Mouse (Mus musculus) 3134 (cell line): ENCODE results near the gene Cd3e.
"Not testable (repeated sequence)": the region's sequence is repeated elsewhere in the genome, so short reads cannot be mapped to it uniquely, and the experiment has no call there.

Experiments used
- DNase-seq: peaks from one replicate; pipeline ENCODE4 v3.0.0-alpha.2; 2011; ENCODE audit warnings: low spot score; ENCODE audit not compliant: insufficient read length; ENCODE audit errors: extremely low read depth

The Cd3e gene

DNA sequence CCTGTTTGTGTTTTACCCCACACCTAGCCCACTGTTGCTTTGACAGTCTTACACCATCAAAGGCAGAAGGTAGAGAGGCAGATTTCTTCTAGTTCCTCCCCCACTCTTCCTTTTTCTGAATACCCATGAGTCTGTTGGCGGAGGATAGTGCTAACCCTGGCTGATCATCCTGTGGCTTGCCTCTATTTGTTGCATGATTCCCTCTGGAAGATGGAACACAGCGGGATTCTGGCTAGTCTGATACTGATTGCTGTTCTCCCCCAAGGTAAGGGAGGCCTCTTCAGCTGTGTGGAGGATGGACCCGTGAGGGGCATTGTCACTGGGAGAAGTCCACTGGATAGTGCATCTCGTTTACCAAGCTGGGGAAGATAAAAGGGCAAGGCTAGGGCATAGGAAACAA, 27.8 kb downstream of the Cd3e start, which contains the start of gene Cd3d:
Gene Cd3d, plus strand, starts transcription at position 111 of the 400 bp plus-strand sequence.
- DNase-seq, result no peak

DNA sequence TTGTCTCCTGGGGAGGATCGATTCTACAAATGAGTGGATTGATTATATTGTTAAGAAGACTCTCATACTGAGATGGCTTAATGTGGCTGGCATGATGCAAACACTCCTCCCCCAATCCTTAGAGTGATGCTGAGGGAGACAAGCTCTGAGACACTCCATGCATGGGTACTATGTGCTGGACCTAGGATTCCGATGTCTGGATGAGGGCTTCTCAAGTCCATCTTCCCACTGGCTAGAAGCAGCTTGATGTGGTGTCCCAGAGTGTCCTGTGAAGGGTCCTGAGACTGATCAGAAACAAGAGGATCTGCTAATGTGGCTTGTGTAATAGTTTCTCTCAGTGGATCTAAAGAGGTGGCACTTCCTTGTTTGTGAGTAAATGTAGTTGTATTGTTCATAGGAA, 28.3 kb downstream of the Cd3e start:
- DNase-seq, result no peak

DNA sequence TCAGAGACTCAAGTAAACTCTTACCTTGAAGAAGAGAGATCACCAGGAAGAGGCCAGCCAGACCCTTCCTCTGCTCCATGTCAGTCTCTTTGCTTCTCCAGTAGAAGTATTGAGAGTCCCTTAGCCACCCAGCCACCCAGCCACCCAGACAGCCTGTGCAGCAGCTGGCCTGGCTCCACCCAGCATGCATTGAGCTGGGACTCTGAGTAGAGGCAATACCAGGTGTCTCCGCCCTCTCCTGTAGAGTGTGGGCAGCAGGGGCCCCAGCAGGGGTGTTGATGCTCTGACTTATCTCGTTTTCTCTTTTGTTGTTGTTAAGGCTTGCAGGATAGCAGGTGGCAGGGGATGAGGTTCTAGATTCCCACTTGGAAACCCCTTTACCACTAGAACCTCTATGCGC, 29.2 kb downstream of the Cd3e start, which contains the start of gene Cd3g:
Gene Cd3g, minus strand, starts transcription at position 190 of the 400 bp plus-strand sequence.
- no peak for DNase-seq

DNA sequence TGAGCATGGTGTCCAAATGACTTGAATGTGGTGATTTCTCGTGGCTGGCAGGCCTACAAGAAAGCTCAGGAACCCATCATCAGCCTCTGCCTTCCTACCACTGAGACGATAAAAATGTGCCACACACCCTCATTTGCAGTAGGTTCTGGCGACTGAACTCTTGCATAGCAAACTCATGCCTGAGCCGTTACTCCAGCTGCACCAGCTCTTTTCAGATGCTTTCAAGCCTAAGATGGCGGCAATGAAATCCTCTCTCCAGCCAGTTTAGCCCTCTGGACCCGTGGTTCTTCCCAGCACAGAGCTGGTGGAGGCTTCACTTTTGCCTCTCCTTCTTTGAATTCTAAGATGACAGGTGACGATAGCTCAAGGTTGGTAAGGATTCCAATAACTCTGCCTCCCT, 29.6 kb downstream of the Cd3e start:
- no peak for DNase-seq

DNA sequence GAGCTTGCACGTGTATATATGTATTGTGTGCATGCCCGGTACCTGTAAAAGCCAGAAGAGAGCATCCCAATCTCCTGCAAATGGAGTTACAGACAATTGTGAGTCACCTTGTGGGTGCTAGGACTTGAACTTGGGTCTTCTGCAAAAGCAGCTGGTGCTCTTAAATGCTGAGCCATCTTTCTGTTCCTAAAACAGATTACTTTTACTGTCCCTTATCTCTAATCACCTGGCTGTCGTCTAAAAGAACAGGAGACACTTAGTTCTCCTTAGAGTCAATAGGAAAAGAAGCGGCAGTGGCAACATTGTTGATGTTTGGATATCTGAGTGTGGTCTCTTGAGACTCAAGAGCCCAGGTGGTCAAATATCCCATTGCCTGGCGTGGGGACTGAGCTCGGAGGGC, 31.6 kb downstream of the Cd3e start:
- no peak for DNase-seq

DNA sequence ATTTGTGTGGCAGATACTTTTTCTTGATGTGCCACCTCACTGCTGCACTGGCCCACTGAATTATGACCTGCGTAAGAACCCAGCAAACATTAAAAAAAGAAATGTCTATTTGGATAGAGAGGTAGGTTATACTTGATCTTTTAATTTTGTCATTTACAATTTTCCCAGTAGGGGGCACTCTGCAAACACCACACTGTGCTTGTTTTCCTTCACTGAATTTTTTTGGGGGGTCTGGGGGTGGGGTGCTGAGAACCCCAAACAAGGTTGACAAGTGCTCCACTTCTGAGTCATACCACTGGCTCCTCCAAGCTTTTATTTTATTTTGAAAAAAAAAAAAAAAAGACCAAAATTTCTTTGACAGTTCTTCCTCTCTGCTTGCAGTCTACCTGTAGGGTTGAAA, 40.0 kb downstream of the Cd3e start:
- no peak for DNase-seq

DNA sequence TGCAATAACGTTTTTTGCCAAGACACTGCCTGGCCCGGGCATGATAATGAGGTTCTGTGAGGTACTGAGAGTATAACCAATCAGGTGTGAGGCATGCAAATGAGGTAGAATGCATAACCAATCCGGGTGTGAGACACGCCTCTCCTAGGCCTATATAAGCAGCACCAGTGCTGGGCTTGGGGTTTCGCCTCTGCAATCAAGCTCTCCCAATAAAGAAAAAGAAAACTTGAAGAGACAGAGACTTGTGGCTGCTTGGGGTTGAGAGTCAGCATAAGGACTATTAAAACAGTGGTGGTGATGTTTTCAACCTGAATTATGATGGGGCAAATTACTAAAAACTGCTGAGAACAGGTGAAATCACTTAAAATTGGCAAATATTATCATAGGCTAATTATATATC, 41.7 kb downstream of the Cd3e start:
- DNase-seq, result not testable (repeated sequence)

DNA sequence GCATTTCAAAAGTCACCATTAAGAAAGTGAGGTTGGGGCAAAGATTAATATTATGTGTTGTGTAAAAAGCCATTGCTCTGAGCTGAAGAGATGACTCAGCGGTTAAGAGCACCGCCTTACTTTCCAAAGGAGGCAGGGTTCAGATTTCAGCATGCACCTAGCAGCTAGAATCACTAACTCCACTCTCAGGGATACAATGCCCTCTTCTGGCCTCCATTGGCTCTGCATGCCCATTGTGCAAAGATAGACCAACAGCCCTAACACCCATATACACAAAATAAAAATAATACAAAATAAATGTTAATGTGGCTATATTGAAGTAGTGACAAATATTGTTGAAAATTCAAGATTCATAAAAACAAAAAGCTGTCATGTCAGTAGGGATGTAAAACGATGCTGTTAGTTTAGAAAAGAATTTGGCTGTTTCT, 42.6 kb downstream of the Cd3e start:
- peak; percentile 52 for DNase-seq

DNA sequence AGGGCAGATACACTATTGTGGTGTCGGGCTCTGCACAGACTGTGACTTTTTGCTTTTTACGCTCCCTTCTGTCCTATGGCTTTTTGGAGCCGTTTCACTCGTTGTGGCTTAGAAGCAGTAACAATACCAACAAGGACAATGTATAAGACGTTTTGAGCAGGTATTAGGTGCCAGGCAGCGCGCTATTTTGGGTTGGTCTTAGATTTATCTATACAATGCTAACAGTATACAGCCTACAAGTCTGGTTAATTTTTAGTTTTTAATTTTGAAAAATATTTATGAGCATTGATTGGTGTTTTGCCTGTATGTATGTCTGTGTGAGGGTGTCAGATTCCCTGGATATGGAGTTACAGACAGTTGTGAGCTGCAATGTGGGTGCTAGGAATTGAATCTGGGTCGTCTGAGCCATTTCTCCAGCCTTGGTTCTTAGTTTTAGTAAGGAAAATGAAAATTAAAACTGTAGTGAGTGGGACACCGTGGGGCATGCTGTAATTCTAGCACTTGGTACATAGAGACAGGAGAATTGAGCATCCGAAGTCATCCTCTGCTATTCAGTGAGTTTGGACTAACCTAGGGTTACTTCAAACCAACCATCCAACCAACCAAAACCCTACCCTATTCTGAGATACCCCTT, 43.5 kb downstream of the Cd3e start:
- no peak for DNase-seq

DNA sequence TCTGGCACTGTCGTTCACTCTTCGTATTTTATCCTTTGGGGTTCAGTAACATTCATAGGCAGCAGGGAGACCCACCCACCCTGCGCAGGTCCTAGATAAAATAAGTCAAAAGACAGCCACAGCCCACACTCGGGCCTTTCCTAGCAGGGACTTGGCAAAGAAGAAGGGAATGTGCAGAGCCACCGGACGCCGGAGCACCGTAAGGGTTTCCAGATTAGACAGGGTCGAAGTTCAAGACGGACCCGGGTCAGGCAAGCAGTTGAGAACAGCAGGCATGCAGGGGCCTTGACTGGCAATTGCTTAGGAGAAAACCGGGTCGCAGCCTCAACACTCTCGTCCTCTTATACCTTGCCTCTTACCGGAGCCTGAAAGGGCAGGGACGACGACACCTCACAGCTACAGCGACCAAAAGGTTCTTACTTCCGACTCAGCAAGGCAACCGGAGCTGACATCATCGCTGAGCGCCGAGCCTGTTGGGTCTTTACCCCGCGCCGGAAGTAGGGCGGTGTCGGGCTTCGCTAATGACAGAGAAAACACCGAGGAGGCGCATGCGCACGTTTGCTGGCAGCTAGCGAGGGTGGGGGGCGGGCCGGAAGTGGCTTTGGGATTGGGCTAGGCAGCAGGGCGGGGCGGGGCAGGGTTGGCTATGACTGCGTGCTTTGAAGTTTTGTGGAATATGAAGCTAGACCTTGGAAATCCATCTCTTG, 44.1 kb downstream of the Cd3e start, which contains the start of gene Ube4a:
Gene Ube4a, minus strand, starts transcription at position 475 of the 707 bp plus-strand sequence.
- peak; percentile 99 for DNase-seq

DNA sequence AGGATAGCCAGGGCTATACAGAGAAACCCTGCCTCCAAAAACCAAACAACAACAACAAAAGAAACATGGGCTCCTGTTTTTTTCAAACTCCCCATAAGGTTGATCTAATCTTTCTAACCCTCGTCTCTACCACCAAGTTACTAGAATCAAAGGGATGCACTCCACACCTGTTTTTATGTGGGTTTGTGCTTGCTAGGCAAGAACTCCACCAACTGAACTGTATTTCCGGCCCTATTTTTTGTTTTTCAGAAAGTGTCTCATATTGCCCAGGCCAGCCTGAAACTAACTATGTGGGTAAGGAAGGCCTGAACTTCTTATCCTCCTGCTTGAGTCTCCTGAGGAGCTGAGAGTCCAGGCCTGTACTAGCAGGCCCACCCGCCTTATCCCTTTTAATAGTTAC, 55.0 kb downstream of the Cd3e start:
- DNase-seq, result no peak
